Mouse (Mus musculus): ENCODE results near the gene Herc6.

Herc6 gene

GRCm38 (mm10) chr6:57581595-57581994 is 795 bp downstream of the Herc6 start:
- DNase-seq (ENCODE audit: inconsistent ontology term) = no peak

GRCm38 (mm10) chr6:57582356-57582755 is 1.6 kb downstream of the Herc6 start:
- peak; percentile 6 for DNase-seq (ENCODE audit: inconsistent ontology term)

GRCm38 (mm10) chr6:57605546-57606307 is 24.9 kb downstream of the Herc6 start:
- no peak for DNase-seq (ENCODE audit: inconsistent ontology term)

- no peak for DNase-seq (ENCODE audit: inconsistent ontology term)
Observed at GRCm38 (mm10) chr6:57607999-57608398, 27.2 kb downstream of the Herc6 start.

GRCm38 (mm10) chr6:57609631-57610030 is 28.8 kb downstream of the Herc6 start:
- DNase-seq (ENCODE audit: inconsistent ontology term) = no peak

- no peak for DNase-seq (ENCODE audit: inconsistent ontology term)
Observed at GRCm38 (mm10) chr6:57615788-57616187, 35.0 kb downstream of the Herc6 start.

- no peak for DNase-seq (ENCODE audit: inconsistent ontology term)
Observed at GRCm38 (mm10) chr6:57639531-57639930, 58.7 kb downstream of the Herc6 start.

GRCm38 (mm10) chr6:57641789-57642188 is 61.0 kb downstream of the Herc6 start:
- peak; percentile 91 for DNase-seq (ENCODE audit: inconsistent ontology term)

- DNase-seq (ENCODE audit: inconsistent ontology term) = no peak
Observed at GRCm38 (mm10) chr6:57647256-57647655, 66.5 kb downstream of the Herc6 start.

GRCm38 (mm10) chr6:57661295-57661694 is 80.5 kb downstream of the Herc6 start:
- no peak for DNase-seq (ENCODE audit: inconsistent ontology term)

- DNase-seq (ENCODE audit: inconsistent ontology term) = no peak
Observed at GRCm38 (mm10) chr6:57684156-57684555, 103.4 kb downstream of the Herc6 start.

GRCm38 (mm10) chr6:57691467-57692261 is 110.9 kb downstream of the Herc6 start, which contains the start of gene Pyurf:
TSS of gene Pyurf (minus strand) at chr6:57692078.
- DNase-seq (ENCODE audit: inconsistent ontology term) = peak; percentile 92

GRCm38 (mm10) chr6:57693116-57693515 is 112.3 kb downstream of the Herc6 start:
- DNase-seq (ENCODE audit: inconsistent ontology term) = no peak

GRCm38 (mm10) chr6:57701686-57702085 is 120.9 kb downstream of the Herc6 start:
- DNase-seq (ENCODE audit: inconsistent ontology term) = no peak

- no peak for DNase-seq (ENCODE audit: inconsistent ontology term)
Observed at GRCm38 (mm10) chr6:57702376-57702742, 121.6 kb downstream of the Herc6 start, which contains the start of gene Lancl2. TSS of gene Lancl2 (plus strand) at chr6:57702540.

GRCm38 (mm10) chr6:57702743-57703499 is 122.1 kb downstream of the Herc6 start:
- DNase-seq (ENCODE audit: inconsistent ontology term) = peak; percentile 97

- DNase-seq (ENCODE audit: inconsistent ontology term) = peak; percentile 31
Observed at GRCm38 (mm10) chr6:57703703-57704102, 122.9 kb downstream of the Herc6 start.

- DNase-seq (ENCODE audit: inconsistent ontology term) = peak; percentile 16
Observed at GRCm38 (mm10) chr6:57706721-57707120, 125.9 kb downstream of the Herc6 start.

- DNase-seq (ENCODE audit: inconsistent ontology term) = peak; percentile 26
Observed at GRCm38 (mm10) chr6:57711726-57712125, 130.9 kb downstream of the Herc6 start.
